Mouse (Mus musculus) erythroblast, adult 5-6 weeks (primary cell): ENCODE measurements around the gene Mrpl2. TPM values are rescaled to one million over a fixed set of nuclear protein-coding genes. Genes with fewer than 3 reads are reported as not detected.

Experiments used
- ATAC-seq: replicated peaks from 2 replicates; pipeline ENCODE4 v1.8.0; 2016; ENCODE audit warnings: moderate number of reproducible peaks, mild to moderate bottlenecking, moderate TSS enrichment, inconsistent platforms; ENCODE audit not compliant: poor library complexity, low FRiP score, severe bottlenecking
- total RNA-seq, 2 experiments: library from RNA; stranded (forward) in 1 of 2; stranded (reverse) in 1 of 2; fragments of 150-400 nt in 1 of 2; fragments of 200-764, 138-1000 nt in 1 of 2; gene quantifications; 2 replicates each; pipeline versions ENCODE4 v1.2.3 to v1.2.4; 2015 to 2017; ENCODE audit warnings: low replicate concordance in 2 of 2

Mrpl2 gene
- total RNA-seq, 2 experiments from 2014 or later, result 35.5 to 41.6 TPM

DNA sequence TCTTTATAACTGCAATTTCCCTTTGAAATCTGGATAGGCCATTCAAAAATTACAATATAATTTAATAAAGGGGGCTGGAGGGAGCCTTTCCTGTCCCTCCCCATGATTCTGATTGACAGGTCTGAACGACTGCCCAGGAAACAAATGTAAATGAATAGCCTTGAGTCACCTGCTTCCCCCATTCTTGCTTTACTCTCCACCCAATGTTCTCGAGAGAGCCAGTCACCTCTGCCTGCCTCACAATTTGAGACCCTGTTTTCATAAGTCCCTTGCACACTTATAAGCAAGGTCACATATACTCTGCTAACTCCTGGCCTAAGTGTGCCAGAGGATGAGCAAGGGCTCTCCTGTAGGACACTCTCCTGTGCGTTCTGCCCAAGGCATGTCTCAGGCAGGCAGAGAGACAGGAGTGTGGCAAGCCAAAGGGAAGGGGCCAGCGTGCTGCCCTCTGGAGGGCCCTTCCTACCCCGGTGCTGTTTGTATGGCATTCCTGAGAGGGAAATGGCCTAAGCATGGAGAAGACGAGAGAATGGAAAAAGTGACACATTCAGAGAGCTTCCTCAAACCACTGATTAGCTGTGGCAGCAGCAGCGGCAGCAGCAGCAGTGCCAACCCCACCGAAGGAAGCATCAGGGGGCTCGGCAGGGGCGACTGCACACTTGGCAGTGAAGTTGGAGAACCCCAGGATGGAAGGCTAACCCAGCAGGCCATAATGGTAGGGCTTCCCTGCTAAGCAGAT lies 22.0 kb upstream of the Mrpl2 start:
- no peak for ATAC-seq

DNA sequence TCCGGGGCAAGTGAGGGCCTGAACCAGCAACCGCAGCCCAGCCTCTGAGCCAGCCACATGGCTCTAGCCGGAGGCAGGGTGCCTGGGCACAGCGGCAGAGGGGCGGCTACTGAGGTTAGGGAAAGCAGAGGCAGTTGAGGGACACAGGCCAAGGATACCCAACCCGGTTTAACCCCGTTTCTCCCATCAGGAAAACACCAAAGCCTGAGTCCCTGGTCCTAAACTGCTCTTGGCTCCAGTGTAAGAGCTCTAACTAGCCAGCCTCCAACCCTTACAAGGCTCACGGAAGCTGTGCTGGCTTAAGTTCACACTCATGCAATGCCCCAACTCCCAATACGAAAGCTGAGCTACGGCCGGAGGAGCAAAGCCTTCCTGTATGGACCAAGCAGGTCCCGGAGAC lies 21.4 kb upstream of the Mrpl2 start:
- ATAC-seq, result no peak

DNA sequence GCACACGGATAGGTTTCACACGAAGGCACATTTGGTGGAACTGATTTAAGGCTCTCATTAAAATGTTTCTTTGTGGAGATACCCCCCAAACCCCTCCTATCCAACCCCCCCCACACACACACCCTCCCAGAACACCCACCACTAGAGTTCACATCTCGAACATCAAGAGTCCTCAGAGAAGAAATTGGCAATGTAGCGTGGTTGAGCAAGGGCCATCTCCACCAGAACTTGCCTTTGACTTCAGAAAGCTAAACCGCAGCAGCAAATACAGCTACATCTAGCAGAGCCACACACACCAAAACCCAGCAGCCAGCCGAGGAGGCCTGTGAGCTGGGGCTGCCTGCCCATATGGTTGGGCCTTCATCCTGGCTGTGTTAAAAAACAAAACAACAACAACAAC lies 18.6 kb upstream of the Mrpl2 start:
- ATAC-seq, result no peak

DNA sequence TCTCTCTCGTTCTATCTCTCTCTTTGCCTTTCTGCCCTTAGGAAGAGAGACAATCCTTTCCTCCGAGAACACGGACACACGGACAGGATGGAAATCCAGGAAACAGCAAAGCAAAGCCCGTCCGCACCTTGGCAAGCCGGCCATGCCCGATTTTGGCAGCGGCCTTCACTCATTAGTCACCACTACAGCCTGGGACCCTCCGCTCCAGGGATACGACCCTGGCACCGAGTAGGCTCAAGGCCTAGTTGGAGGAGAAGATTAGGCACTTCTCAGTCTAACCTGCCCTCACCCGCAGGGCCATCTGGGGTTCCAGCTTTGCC lies 17.6 kb upstream of the Mrpl2 start:
- ATAC-seq, result no peak

DNA sequence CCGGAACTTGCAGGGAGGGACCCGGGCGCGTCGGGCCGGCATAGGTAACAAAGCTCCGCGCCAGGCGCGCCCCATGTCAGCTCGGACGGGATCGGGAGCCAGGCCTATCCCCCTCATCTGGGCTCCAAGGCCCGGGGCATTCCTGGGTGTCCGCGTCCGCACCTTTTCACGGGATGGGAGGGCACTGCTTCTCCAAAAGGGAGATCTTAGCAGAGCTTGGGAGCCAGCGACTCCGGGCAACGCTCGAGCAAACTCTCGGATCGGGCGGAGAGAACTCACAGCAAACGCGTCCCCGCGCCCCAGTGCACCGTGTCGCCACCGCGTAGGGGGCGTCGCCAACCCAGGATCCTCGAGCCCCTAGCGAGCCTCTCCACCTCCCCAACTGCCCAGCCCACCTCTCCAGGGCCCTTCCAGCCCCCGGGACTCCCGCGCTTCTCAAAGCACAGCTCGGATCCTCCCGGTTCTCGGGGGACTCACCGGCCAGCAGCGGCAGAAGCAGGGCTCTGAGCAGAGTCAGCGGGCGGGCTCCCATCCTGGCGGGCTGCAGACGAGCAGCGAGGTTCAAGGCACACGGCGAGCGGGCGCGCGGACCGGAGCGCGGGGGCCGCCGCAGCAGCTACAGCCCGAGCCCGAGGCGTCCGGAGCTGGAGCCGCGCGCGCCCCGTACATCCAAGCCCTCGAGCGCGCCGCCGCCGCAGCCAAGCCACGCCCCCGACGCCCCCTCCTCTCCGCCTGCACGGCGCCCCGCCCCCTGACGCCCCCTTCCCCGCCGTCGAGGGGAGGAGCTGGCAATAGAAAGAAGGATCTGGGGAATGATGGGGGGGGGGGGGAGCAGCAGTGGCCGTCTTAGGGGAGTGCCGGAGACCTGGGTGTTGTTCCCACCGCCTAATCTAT lies 17.0 kb upstream of the Mrpl2 start, which contains the start of gene Ptk7:
Gene Ptk7 (minus strand): TSS at position 714 of the 894 bp plus-strand sequence.
- ATAC-seq, result no peak

DNA sequence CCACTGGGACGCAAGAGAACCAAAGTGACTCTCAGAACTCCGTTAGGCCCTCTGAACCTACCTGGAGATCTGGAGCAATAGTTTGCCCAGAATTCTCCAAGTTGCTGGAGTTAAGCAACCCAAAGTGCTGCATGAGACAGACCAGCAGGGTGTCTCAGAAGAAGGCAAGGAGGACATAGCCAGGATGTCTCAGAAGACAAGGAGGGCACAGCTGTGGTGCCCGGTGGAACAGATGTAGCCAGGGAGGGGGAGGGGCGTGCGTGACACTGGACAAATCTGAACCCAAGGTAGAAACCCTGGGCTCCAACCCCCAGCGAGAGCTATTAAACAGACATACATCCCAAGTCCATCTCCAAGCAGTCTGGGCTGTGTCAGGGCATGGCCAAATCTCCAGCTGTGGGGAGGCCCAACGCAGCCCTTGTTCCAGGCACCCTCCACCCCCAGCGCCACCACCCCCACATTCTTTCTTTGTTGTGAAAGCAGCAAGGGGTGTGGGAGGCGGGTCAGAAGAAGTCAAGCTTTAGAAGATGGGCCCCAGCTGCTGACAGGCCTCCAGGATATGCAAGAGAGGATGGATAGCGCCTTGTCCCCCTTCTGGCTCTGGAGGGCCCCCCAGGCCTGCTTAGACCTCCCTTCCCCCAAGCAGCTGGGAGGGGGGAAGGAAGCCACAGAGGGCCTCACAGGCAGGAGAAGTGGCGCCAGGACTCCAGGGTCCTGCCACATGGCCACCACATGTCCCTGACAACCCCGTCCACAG lies 16.2 kb upstream of the Mrpl2 start:
- no peak for ATAC-seq

DNA sequence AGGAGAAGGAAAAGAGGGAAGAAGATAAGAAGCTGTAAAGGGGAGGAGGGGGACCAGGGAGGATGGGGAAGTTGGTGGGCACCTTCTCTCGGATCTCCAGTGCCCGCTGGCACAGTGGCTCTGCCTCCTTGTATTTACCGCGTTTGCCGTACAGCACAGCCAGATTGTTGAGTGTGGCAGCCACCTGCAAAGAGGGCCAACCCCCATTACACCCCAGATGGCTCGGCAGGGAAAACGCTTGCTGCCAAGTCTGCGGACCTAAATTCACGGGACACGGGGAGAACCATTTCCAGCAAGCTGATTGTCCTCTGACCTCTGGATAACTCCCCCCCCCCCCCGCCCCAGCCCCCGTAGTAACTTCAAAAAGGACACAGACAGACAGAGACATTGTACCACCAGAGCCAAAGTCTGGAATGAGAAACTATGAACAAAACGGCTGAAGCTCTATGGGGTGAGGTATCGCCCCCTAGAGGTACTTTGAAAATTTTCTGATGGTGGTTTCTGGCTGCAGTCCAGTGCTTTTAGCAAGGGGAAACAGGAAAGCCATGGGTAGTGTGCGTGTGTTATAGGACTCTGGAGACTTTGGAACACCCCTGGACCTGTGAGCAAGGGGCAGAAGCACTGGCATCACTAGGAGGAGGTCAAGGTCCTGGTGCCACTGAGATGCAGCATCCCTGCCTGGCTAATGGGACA lies 9.1 kb upstream of the Mrpl2 start:
- no peak for ATAC-seq

DNA sequence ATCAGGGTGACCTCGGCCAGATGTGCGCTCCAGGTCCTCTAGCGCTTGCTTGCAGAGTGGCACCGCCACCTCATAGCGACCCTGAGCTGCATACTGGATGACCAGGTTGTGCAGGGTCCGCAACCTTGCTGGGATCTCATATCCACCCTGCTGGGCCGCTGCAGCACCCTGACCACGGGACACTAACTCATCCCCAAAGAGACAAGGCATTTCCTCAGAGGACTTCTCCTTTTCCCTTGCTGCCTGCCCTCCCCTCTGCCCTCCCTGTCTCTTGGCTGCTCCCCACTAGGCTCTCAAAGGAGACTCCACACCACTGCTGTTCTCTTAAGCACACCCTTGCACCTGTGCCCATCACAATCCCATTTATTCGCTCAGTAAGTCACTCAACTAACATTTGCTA lies 6.1 kb upstream of the Mrpl2 start:
- ATAC-seq, result no peak

DNA sequence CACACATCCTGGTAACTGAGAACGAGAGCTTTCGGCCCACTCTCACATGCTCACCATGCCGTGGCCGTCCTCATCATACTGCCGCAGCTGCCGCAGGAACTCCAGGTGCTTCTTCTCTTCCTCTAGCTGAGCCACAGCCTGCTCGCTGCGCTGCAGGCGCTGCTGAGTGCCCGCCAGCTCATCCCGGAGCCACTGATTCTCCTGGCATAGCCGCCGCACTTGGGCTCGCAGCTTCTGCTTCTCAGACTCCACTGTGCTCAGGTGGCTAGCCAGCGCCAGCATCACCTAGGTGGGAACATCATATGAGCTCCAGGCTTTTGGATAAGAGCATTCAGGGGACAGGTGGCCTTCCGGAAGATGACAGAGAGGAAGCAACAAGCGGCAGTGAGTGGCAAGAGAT lies 4.0 kb upstream of the Mrpl2 start:
- ATAC-seq, result no peak

DNA sequence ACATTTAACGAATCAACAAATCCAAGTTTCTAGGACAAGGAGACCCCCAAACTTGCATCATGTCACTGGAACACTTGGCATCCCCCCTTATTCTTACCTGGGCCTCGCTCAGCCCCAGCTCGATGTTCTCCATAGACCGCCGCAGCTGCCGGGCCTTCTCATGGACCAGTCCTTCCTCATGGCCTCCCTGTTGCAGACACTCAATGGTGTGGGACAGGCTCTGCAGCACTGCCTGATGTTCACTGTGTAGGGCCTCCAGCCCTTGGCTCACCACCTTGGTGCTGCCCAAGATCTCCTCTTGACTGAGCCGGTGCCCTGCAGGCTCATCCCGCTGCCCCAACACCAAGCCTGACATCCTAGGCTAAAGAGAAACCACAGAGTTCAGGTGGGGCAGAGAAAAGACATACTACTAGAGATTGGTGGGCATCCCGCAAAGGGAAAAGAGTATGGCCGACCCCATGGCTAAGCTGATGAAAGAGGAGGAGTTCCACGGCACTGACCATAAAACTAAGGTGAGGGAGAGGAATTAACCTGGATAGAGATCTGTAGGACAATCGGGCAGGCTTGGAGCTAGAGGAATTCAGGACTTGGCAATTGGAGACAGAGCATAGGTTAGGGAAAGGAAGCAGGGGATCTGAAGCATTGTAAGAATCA lies 1.8 kb upstream of the Mrpl2 start:
- no peak for ATAC-seq

DNA sequence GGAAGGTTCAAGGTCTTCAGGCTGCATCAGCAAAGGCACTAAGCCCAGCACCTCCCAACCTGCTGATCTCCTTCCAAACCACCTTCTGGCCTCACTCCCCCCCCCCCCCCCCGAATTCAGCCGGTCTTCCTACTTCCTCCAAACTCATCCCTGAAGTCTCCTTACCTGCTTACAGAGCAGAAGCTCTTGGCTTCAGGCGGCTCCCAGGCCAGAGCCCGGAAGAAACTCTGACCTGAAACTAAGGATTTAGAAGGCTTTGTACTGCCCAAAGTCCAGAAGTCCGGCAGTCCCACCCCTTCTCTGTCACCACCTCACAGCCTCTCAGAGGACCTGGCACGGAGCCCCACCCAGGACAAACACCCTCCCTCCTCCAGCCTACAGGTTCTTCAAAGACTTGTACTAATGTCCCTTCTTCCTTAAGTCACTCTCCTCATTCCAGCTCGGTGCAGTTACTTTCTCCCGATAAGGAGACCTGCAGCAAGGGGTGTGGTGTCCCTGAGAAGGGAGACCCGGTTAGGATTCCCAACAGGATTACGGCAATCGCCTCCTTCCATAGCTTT lies 1.0 kb upstream of the Mrpl2 start:
- no peak for ATAC-seq

DNA sequence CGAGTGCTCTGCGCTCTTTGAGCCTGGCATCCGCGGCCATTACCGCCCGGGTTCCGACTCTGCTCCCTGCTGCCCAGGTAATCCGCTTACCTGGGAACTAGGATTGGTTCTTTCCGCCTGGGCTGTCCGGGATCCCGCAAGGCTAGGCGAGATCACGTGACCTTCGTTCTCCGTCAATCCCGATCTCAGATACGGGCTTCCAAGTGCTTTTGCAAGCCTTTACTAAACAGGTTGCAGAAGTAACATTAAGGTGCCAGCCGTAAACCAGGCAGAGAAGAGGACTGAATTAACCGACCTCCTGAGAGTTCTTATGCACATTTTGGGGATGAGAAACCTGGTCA lies 263 bp downstream of the Mrpl2 start:
- peak; percentile 54 for ATAC-seq

DNA sequence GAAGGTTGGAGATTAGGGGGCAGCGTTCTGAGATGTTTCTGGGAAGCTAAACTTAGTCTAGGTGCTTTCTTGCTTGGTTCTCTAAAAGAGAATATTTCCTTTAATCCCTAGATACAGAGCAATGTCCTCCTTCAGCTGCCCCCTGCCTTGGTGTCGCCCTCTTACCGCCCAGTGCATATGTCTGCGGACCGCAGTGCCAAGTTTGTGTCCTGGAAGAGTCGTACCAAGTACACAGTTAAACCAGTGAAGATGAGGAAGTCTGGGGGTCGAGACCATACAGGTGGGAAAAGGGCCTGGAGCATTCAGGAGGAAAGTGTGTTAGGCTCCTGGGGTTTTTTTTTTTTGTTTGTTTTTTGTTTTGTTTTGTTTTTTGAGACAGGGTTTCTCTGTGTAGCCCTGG lies 1.2 kb downstream of the Mrpl2 start:
- no peak for ATAC-seq

DNA sequence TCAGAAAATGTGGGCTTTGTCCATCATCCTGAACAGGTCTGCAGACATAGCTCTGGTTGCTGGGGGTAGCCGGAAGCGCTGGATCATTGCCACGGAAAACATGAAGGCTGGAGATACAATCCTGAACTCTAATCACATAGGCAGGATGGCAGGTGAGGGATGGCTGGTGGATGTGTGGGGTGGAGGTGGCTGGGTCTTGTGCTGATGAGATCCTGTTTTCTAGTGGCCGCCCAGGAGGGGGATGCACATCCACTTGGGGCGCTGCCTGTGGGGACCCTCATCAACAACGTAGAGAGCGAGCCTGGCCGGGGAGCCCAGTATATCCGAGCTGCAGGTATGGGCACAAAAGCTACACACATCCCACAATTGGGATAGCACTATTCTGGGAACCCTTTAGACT lies 2.4 kb downstream of the Mrpl2 start:
- no peak for ATAC-seq

DNA sequence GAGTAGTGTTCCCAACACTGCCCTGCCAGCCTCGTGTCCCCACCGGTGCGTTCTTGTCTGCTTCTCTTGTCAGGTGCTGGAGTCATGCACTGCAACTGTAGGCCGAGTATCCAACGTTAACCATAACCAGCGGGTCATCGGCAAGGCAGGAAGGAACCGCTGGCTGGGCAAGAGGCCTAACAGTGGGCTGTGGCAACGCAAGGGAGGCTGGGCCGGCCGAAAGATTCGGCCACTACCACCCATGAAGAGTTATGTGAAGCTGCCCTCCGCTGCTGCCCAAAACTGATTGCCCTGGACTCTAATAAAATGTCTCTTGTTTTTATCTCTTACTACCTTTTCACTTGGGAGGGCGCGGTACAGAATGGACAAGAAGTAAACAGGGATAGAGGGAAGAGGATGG lies 3.8 kb downstream of the Mrpl2 start:
- ATAC-seq, result no peak

DNA sequence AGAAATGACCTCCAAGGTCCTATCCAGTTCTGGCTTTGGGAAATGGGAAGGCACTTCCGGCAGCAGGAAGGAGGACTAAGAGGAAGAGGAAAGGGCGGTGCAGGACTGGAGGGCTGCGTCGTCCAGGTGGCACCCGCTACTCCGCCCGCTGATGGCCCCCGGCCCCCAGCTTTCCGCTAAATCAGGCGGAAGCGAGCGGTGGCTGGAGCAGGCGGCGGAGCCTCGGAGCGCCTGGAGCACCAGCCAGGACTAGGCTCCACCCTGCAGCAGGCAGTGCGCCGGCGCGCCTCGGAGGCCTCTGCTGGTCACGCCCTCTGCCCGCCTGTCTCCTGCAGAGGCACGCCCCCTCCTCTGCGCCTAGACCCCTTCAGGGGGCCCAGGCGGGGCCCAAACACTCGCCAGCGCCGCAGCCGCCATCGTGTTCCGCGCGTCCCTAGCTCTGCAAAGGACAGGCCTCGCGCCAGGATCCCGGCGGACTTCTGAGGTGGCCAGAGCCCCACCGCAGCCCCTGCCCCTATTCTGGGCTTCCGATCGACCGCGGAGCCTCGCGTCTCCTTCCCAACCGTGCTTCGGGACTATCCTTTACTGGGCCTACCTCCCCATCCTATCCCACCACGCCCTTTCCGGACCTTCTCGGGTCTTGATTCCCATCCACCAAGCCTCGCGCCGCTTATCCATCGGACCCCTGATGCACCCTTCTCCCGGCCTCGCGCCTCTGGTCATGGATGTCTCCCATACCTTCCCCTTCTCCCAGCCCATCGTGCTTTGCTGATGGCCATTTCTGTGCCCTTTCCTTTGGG lies 4.4 kb downstream of the Mrpl2 start, which contains the start of gene Cul7:
Gene Cul7 (plus strand): TSS at position 106 of the 800 bp plus-strand sequence.
- ATAC-seq, result peak; percentile 44; the same call in 1 of the 2 replicates

DNA sequence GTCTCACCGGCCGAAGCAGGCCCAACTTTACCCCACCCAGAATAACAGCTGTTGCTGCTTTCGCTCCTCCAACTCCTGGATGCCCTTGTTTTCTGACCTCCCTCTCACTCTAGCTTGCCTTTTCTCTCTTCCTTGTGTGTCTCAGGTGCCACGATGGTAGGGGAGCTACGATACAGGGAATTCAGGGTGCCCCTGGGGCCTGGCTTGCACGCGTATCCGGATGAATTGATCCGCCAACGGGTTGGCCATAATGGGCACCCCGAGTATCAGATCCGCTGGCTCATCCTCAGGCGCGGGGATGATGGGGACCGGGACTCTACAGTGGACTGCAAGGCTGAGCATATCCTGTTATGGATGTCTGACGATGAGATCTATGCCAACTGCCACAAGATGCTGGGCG lies 5.3 kb downstream of the Mrpl2 start:
- no peak for ATAC-seq

DNA sequence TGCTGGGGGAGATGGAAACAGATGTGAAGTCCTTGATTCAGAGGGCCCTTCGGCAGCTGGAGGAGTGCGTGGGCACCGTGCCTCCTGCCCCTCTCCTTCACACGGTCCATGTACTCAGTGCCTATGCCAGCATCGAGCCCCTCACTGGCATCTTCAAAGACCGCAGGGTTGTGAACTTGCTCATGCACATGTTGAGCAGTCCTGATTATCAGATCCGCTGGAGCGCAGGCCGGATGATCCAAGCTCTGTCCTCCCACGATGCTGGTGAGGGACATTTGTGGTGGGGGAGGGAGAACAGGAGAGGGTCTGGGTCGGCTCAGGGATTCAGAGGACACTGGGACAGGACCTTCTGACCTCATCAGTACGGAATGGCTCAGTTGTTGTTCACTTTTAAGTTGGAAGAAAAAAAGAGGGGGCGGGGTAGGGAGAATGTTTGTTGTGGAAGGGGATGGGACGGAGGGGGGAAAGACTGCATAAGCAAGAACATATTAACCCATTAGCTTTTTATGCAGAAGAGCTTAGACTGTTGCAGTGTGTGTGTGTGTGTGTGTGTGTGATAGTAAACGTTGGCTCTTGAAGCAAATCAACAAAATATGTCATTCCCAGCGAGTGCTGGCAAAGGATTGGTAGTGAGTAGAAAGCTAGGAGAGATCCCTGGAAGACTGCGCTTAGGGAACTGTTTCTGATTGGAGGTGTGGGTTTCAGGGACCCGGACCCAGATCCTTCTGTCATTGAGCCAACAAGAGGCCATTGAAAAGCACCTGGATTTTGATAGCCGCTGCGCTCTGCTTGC lies 5.9 kb downstream of the Mrpl2 start:
- no peak for ATAC-seq
